Mouse (Mus musculus) liver, adult 2 months (tissue): Measurements from ENCODE around the gene Gpr3. TPM values are rescaled to one million over a fixed set of nuclear protein-coding genes. Genes with fewer than 3 reads are reported as not detected.

Source experiments
- DNase-seq: peaks from one replicate; pipeline ENCODE4 v3.0.0-alpha.2; 2011; ENCODE audit warnings: low read depth, low spot score; ENCODE audit errors: extremely low read depth
- H3K27ac ChIP-seq: fragments of 200-500 bp; replicated peaks from 2 replicates; pipeline ENCODE4 v1.5.1; 2012; ENCODE audit warnings: low read depth, mild to moderate bottlenecking, control low read depth, inconsistent platforms, low read length; ENCODE audit not compliant: insufficient read depth
- H3K27me3 ChIP-seq: fragments of 200-500 bp; 2 replicates; pipeline ENCODE4 v1.6.1; 2012; ENCODE audit warnings: mild to moderate bottlenecking, moderate library complexity, low read length, inconsistent platforms; ENCODE audit not compliant: control insufficient read depth, insufficient read depth
- H3K36me3 ChIP-seq: fragments of 200-500 bp; 2 replicates; pipeline ENCODE4 v1.6.1; 2012; ENCODE audit warnings: low read length, inconsistent platforms; ENCODE audit not compliant: control insufficient read depth, insufficient read depth
- H3K4me1 ChIP-seq: fragments of 200-500 bp; 2 replicates; pipeline ENCODE4 v1.6.1; 2011; ENCODE audit warnings: low read length; ENCODE audit not compliant: control insufficient read depth, insufficient read depth
- H3K4me3 ChIP-seq: fragments of 200-500 bp; 2 replicates; pipeline ENCODE4 v1.5.1; 2011; ENCODE audit warnings: low read depth, mild to moderate bottlenecking, control low read depth, low read length, moderate library complexity; ENCODE audit not compliant: insufficient read depth
- H3K79me2 ChIP-seq: fragments of 200-500 bp; 2 replicates; pipeline ENCODE4 v1.6.1; 2012; ENCODE audit warnings: inconsistent platforms, mild to moderate bottlenecking, low read length, moderate library complexity; ENCODE audit not compliant: control insufficient read depth, insufficient read depth
- H3K9ac ChIP-seq: fragments of 200-500 bp; 2 replicates; pipeline ENCODE4 v1.6.1; 2012; ENCODE audit warnings: low read depth, mild to moderate bottlenecking, control low read depth, inconsistent platforms, low read length
- CTCF ChIP-seq: fragments of 200-500 bp; IDR thresholded peaks from 2 replicates; pipeline ENCODE4 v1.5.1; 2011; ENCODE audit warnings: low read depth, low read length, control low read depth
- POLR2A ChIP-seq: fragments of 200-500 bp; IDR thresholded peaks from 2 replicates; pipeline ENCODE4 v1.6.1; 2011; ENCODE audit warnings: low read length, control low read depth; ENCODE audit not compliant: insufficient read depth; ENCODE audit errors: extremely low read depth
- WGBS: fragments of 180-500 bp; shearing (Covaris S2); methylation state at CpG from one replicate; pipeline ENCODE4 v1.1.7; 2018; 5-methylcytosine and 5-hydroxymethylcytosine counted together
- polyA plus RNA-seq: library from polyadenylated mRNA; depleted of rRNA; stranded (reverse); fragments of >200 nt; gene quantifications from 2 replicates; pipeline ENCODE4 v1.2.3, GENCODE M21; 2012
- total RNA-seq: library from RNA; depleted of rRNA; stranded (reverse); fragments of >200 nt; gene quantifications from 2 replicates; pipeline ENCODE4 v1.2.3, GENCODE M21; 2014

The Gpr3 gene
- total and polyA plus RNA-seq, 2 experiments: not detected

GRCm38 (mm10) chr4:133247072-133247471 lies 34.7 kb upstream of the Gpr3 start:
- 68% methylated on average over 15 of the region's 15 CpGs for WGBS
- H3K9ac ChIP-seq: no peak overlapping the region
- no peaks in the 10 kb centered on the region for H3K36me3 ChIP-seq
- H3K79me2 ChIP-seq: no peaks in the 10 kb centered on the region
- H3K27me3 ChIP-seq: no peaks in the 10 kb centered on the region
- no peak overlapping the region for H3K27ac ChIP-seq
- no peaks in the 10 kb centered on the region; the same call in 1 of the 2 replicates for H3K4me1 ChIP-seq
- TF ChIP-seq POLR2A (no peak), CTCF (no peak)
- no peak overlapping the region; the same call in 1 of the 2 replicates for H3K4me3 ChIP-seq
- no peak for DNase-seq

GRCm38 (mm10) chr4:133244289-133244688 lies 32.0 kb upstream of the Gpr3 start:
- no peak overlapping the region for H3K4me3 ChIP-seq
- H3K79me2 ChIP-seq: no peaks in the 10 kb centered on the region
- H3K4me1 ChIP-seq: peaks cover 2% of the 10 kb centered on the region; the same call in 1 of the 2 replicates
- H3K9ac ChIP-seq: no peak overlapping the region
- TF ChIP-seq POLR2A (no peak), CTCF (no peak)
- H3K36me3 ChIP-seq: no peaks in the 10 kb centered on the region
- H3K27ac ChIP-seq: no peak overlapping the region
- no peaks in the 10 kb centered on the region for H3K27me3 ChIP-seq
- no peak for DNase-seq
- WGBS: 83% methylated on average over 1 of the region's 1 CpGs

GRCm38 (mm10) chr4:133243538-133243937 lies 31.2 kb upstream of the Gpr3 start:
- DNase-seq: no peak
- H3K4me1 ChIP-seq: peaks cover 2% of the 10 kb centered on the region; the same call in 1 of the 2 replicates
- no peaks in the 10 kb centered on the region for H3K27me3 ChIP-seq
- 81% methylated on average over 13 of the region's 13 CpGs for WGBS
- TF ChIP-seq POLR2A: no peak
- no peak for TF ChIP-seq CTCF
- H3K27ac ChIP-seq: no peak overlapping the region
- no peaks in the 10 kb centered on the region for H3K79me2 ChIP-seq
- H3K9ac ChIP-seq: no peak overlapping the region
- H3K4me3 ChIP-seq: no peak overlapping the region
- H3K36me3 ChIP-seq: no peaks in the 10 kb centered on the region

- no peak overlapping the region for H3K9ac ChIP-seq
- H3K27me3 ChIP-seq: no peaks in the 10 kb centered on the region
- peaks cover 2% of the 10 kb centered on the region; the same call in 1 of the 2 replicates for H3K4me1 ChIP-seq
- no peaks in the 10 kb centered on the region for H3K36me3 ChIP-seq
- DNase-seq: no peak
- H3K79me2 ChIP-seq: no peaks in the 10 kb centered on the region
- no peak overlapping the region for H3K4me3 ChIP-seq
- 74% methylated on average over 9 of the region's 9 CpGs for WGBS
- H3K27ac ChIP-seq: no peak overlapping the region
- TF ChIP-seq CTCF: no peak
- TF ChIP-seq POLR2A: no peak
Measured at GRCm38 (mm10) chr4:133242710-133243109, 30.4 kb upstream of the Gpr3 start.

GRCm38 (mm10) chr4:133241910-133242309 lies 29.6 kb upstream of the Gpr3 start:
- H3K4me3 ChIP-seq: peak overlapping the region; percentile 74; the same call in 1 of the 2 replicates
- peak overlapping the region; percentile 20; the same call in 1 of the 2 replicates for H3K27ac ChIP-seq
- H3K27me3 ChIP-seq: no peaks in the 10 kb centered on the region
- H3K9ac ChIP-seq: no peak overlapping the region
- no peaks in the 10 kb centered on the region for H3K79me2 ChIP-seq
- DNase-seq: no peak
- no peak for TF ChIP-seq POLR2A
- TF ChIP-seq CTCF: no peak
- no peaks in the 10 kb centered on the region for H3K36me3 ChIP-seq
- H3K4me1 ChIP-seq: peaks cover 2% of the 10 kb centered on the region; the same call in 1 of the 2 replicates
- WGBS: 32% methylated on average over 11 of the region's 11 CpGs
